Mouse (Mus musculus) testis, adult 2 months (tissue): Measurements from ENCODE around the gene 9130023H24Rik.

Experiments used
- CTCF ChIP-seq: fragments of 200-500 bp; IDR thresholded peaks from 2 replicates; pipeline ENCODE4 v1.5.1; 2012; ENCODE audit warnings: low read depth, mild to moderate bottlenecking, inconsistent platforms, low read length, moderate library complexity; ENCODE audit not compliant: control insufficient read depth, insufficient read depth, insufficient replicate concordance
- POLR2A ChIP-seq: fragments of 200-500 bp; IDR thresholded peaks from 2 replicates; pipeline ENCODE4 v1.6.1; 2012; ENCODE audit warnings: low read depth, mild to moderate bottlenecking, inconsistent platforms, low read length, moderate library complexity; ENCODE audit not compliant: control insufficient read depth

DNA sequence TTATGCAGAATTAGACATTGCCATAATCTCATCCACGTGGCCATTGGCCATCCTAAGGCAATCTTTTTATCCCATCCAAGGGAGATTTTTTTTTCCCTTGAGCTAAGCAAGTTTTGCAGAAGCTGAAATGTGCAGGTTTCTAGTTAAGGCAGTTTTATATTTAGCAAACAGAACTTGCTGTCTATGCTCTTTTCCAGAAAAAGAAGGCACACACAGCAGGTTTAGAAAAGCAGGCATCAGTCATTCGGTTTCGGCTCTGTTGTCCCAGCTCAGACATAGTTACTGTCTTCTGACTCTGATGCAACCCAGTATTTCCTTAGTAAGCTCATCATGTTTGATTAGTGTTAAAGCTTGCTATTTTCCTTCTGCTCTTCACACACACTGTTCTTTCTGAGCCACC, 16.9 kb downstream of the 9130023H24Rik start:
- TF ChIP-seq CTCF (no peak), POLR2A (no peak)
